Mouse (Mus musculus): Measurements from ENCODE around the gene St3gal5.

DNA sequence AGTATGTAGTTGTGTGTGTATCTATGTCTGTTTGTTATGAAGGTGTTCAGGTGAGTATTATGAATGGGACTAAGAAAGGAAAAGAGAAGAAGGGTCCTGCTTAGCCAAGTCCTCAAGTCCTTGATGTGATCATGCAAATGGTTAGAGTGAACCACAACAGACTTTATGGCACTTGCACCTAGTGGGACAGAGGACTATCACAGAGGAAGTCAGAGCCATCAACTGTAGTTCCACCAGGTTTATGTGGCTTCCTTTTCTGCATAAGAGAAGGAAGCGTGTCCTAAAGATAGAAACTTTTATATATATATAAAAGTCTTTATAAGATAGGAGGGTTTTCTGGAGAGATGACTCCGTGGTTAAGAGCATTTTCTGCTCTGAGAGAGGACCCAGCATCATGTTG lies 46.1 kb upstream of the St3gal5 start:
- TF ChIP-seq CTCF (IDR thresholded peaks at IDR 0.05; ENCODE audit: low read depth, low read length) (no peak), POLR2A (IDR thresholded peaks at IDR 0.05; ENCODE audit: borderline replicate concordance, low read depth, low read length) (no peak)
